Mouse (Mus musculus) gonadal fat pad, adult 2 months (tissue): Measurements from ENCODE around the gene Lmtk2. TPM values are rescaled to one million over a fixed set of nuclear protein-coding genes. Genes with fewer than 3 reads are reported as not detected.

Source experiments
- DNase-seq: peaks from one replicate; pipeline ENCODE4 v3.0.0-alpha.2; 2012; ENCODE audit warnings: low read depth
- polyA plus RNA-seq: library from polyadenylated mRNA; depleted of rRNA; stranded (reverse); fragments of >200 nt; gene quantifications from 2 replicates; pipeline ENCODE4 v1.2.3, GENCODE M21; 2012; rRNA removed

Lmtk2 gene
- 11.7 and 13.1 TPM in 2 replicates for polyA plus RNA-seq

- DNase-seq = no peak
Observed at GRCm38 (mm10) chr5:144100149-144100935, at the start of gene Lmtk2. TSS of gene Lmtk2 (plus strand) at chr5:144100436.

DNA sequence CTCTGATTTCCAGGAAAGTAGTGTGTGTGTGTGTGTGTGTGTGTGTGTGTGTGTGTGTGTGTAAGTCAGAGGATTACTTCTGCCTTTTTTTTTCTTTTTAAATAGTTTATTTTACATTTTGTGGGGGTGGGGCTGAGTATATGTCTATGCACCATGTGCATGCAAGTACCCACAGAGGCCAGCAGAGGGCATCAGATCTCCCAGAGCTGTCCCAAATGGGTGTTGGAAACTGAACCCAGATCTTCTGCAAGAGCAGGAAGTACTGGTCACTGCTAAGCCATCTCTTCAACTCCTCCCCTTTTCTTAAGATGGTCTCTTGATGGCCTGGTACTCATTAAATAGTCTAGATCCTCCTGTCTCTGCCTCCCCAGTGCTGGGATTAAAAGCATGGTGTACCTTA is 49.0 kb upstream of the Lmtk2 start:
- DNase-seq = no peak

DNA sequence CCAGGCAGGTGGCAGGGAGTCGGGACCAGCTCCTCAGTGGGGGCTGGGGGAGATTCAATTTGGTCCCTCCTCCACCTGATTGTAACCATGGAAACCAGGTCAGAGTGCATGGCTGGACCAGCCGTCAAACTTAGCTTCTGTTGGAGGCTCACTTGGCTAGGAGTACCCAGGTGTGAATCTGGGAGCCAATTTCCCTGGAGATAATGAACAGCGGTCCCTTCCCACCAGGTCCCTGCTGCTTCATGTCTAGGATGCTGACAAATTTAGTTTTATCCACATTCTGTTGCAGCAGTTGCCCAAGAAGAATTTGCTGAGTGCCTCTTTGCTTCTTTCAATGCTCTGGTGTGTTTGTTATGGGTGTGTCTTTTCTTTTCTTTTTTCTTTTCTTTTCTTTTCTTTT is 46.8 kb upstream of the Lmtk2 start:
- no peak for DNase-seq

- no peak for DNase-seq
Observed at GRCm38 (mm10) chr5:144054340-144054739, 45.9 kb upstream of the Lmtk2 start.

GRCm38 (mm10) chr5:144064093-144064492 is 36.1 kb upstream of the Lmtk2 start:
- DNase-seq = no peak

GRCm38 (mm10) chr5:144066036-144066435 is 34.2 kb upstream of the Lmtk2 start:
- DNase-seq = no peak

DNA sequence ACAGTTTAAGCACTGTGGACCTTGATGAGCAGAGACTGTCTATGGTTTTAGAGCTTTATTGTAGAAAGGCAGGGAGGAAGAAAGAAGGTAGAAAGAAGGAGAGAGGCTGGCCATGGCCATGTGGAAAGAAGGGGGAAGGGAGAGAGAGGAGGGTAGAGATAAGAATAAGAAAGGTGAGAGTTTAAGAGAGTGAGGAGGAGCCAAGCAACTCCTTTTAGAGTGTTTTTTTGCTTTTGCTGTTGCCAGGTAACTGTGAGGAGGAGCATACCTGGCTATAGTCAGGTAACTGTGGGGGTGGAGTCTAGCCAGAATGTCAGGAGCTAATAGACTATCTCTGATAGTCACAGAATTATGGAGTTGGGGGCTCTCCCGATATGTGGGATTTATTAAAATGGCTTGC is 30.2 kb upstream of the Lmtk2 start:
- no peak for DNase-seq

GRCm38 (mm10) chr5:144071249-144071648 is 29.0 kb upstream of the Lmtk2 start:
- no peak for DNase-seq

GRCm38 (mm10) chr5:144077541-144077940 is 22.7 kb upstream of the Lmtk2 start:
- DNase-seq = no peak

GRCm38 (mm10) chr5:144080886-144081285 is 19.4 kb upstream of the Lmtk2 start:
- no peak for DNase-seq

DNA sequence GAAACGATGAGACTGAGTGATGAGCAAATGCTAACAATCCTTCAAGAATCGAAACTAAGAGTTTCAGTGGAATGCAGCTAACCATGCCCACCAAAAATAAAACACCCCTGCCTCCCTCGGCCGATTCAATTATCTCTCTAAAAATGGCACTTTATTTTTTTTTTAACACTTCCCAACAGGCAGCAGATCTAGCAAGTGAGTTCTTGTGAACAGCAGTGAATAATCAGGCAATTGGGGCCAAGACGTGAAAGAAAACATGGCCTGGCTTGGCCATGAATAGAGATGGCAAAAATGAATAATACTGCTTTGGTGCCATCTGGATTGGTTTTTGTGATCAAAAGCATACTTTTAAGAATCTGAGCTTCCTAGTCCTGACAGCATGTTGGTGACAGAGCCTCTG is 18.2 kb upstream of the Lmtk2 start:
- DNase-seq = no peak

- no peak for DNase-seq
Observed at GRCm38 (mm10) chr5:144083521-144083920, 16.7 kb upstream of the Lmtk2 start.

DNA sequence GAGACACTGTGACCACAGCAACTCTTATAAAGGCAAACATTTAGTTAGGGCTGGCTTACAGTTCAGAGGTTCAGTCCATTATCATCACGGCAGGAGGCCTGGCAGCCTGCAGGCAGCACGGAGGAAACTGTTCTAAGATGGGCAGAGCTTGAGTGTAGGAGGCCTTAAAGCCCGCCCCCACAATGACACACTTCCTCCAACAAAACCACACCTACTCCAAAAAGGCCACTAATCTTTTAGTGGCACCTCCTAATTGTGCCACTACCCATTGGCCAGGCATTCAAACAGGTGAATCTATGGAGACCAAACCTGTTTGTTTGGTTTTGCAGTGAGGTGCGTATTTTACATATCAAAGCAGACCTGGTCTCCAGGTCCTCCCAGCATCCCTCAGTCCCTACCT is 16.0 kb upstream of the Lmtk2 start:
- no peak for DNase-seq

GRCm38 (mm10) chr5:144085696-144086095 is 14.5 kb upstream of the Lmtk2 start:
- DNase-seq = no peak

GRCm38 (mm10) chr5:144086494-144086893 is 13.7 kb upstream of the Lmtk2 start:
- no peak for DNase-seq

DNA sequence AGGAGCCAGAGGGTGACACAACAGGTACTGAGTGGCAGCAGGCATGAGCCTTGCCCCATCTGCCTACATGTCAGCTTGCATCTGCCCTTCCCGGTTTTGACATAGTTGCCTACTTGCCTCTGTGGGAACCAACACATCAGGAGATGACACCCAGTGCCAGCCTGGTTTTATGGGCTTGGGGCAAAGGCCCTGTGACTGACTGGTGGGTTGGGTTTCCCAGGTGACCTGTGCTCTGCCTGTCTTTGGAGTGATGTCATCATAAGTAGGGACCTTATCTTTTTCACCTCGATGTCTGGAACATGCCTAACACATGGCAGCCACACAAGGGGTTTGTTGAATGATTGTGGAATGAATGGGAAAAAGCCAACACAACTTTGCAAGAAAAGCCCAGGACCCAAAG is 11.9 kb upstream of the Lmtk2 start:
- no peak for DNase-seq

DNA sequence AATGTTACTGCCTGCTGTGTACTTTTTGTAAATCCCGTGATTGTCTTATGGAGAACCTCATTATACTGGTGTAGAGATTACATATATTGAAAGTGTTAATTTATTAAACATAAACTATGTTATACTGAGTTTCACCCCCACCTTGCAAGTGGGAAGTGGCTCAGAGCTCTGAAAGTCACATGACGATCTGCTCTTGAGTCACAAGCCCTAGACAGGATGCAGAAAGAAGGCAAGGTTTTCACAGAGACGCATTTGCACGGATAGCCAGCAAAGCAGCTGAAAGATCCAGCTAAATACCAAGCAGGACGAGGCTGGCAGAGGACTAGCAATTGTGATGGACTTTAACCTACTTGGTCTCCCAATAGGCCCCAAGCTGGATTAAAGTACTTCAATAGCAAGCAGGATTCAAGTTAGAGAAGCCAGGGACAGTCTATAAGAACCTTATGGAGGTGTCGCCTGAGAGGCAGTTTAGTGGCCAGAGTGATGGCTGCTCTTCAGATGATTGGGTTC is 4.7 kb upstream of the Lmtk2 start:
- no peak for DNase-seq

- DNase-seq = no peak
Observed at GRCm38 (mm10) chr5:144097902-144098639, 2.2 kb upstream of the Lmtk2 start.

GRCm38 (mm10) chr5:144098640-144098929 is 1.7 kb upstream of the Lmtk2 start:
- no peak for DNase-seq

DNA sequence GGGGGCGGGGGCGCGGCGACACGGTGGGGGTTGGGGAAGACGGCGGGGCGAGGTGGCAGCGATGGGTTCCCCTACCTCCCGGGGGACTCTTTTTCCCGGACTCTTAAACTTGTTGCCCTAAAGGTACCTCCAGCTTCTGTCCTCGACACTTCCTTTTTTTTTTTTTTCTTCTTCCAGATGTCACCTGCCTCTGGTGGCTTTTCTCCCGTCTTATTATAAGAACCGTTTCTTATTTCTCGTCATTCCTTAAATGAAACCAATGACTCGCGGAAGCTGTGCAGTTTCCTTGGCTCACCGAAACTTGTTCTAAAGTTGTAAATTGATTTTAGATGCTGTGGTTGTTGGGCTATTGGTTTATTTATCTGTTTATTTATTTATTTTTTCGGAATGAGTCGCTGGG is 712 bp downstream of the Lmtk2 start:
- DNase-seq = no peak

DNA sequence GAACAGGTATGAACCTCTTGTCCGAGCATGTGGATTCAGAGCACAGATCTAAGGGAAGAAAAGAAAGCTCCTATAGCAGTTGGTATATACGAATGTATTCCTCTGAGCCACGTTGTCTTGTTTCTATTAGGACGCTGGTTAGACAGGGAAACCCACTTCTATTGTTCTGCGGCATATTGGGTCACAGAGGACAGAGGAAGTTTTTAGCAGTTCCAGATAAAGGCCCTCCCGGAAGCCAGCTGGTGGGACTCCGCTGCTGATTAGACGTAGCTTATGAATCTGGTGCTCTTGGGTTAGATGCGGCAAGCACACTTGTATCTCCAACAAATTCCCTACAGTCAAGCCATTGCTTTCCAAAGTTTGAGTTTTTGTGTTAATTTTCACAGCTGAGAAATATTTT is 4.8 kb downstream of the Lmtk2 start:
- no peak for DNase-seq

DNA sequence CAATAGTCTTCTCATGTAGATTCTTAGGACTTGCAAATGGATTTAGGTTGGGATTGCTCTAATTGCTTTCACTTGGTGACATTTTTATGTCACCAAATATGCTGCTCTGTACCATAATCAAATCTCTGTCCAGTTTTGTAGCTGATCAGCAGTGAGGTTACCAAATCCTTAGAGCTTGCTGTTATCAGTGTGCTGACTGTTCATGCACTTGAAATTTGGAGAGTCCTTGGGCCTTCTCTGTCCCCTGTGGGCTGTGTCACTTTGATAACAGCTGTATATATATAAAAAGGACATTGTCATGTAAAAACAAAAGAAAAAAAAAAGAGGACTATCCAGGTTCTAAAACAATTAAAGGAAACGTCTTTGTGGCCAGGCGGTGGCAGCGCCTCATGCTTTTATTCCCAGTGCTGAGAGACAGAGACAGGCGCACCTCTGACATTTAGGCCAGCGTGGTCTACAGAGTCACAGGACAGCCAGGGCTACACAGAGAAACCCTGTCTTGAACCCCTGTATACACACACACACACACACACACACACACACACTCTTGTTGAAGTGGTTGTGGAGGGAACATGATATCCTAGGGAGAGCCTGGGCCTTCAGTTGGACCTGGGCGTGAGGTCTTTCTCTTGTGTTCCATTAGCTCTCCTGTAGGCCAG is 5.4 kb downstream of the Lmtk2 start:
- no peak for DNase-seq

- no peak for DNase-seq
Observed at GRCm38 (mm10) chr5:144106130-144106510, 5.9 kb downstream of the Lmtk2 start.
